Mouse (Mus musculus) hindbrain, embryonic 16.5 days (tissue): ENCODE results near the gene Surf2. TPM values are rescaled to one million over a fixed set of nuclear protein-coding genes. Genes with fewer than 3 reads are reported as not detected.
A peak's percentile ranks its signal among the peaks of the same experiment; 100 is the strongest.

ENCODE experiments used
- ATAC-seq: fragments of 200-750 bp; cut with Nextera tagmentation; 2 replicates; pipeline ENCODE4 v1.8.0; 2017; ENCODE audit warnings: moderate TSS enrichment, moderate library complexity
- H3K27ac ChIP-seq: fragments of 300-500 bp; sonication (generic); 2 replicates; pipeline ENCODE4 v1.5.1; 2014; ENCODE audit warnings: low read depth, mild to moderate bottlenecking, control low read depth, low read length, moderate library complexity
- H3K27me3 ChIP-seq: fragments of 300-500 bp; sonication (generic); replicated peaks from 2 replicates; pipeline ENCODE4 v1.6.1; 2014; ENCODE audit warnings: low read length; ENCODE audit not compliant: control insufficient read depth, insufficient read depth
- H3K36me3 ChIP-seq: fragments of 300-500 bp; sonication (generic); 2 replicates; pipeline ENCODE4 v1.6.1; 2014; ENCODE audit warnings: mild to moderate bottlenecking, low read length, moderate library complexity, mixed read lengths; ENCODE audit not compliant: control insufficient read depth, insufficient read depth
- H3K4me1 ChIP-seq: fragments of 300-500 bp; sonication (generic); 2 replicates; pipeline ENCODE4 v1.6.1; 2014; ENCODE audit warnings: low read depth, low read length; ENCODE audit not compliant: control insufficient read depth, insufficient read depth
- H3K4me2 ChIP-seq: fragments of 300-500 bp; sonication (generic); 2 replicates; pipeline ENCODE4 v1.6.1; 2014; ENCODE audit warnings: mild to moderate bottlenecking, low read length, control low read depth, moderate library complexity
- H3K4me3 ChIP-seq: fragments of 300-500 bp; sonication (generic); 2 replicates; pipeline ENCODE4 v1.5.1; 2014; ENCODE audit warnings: mild to moderate bottlenecking, low read length, control low read depth, moderate library complexity
- H3K9ac ChIP-seq: fragments of 300-500 bp; sonication (generic); 2 replicates; pipeline ENCODE4 v1.6.1; 2014; ENCODE audit warnings: low read depth, mild to moderate bottlenecking, control low read depth, low read length, moderate library complexity
- H3K9me3 ChIP-seq: fragments of 300-500 bp; sonication (generic); 2 replicates; pipeline ENCODE4 v1.6.1; 2014; ENCODE audit warnings: mild to moderate bottlenecking, low read length, moderate library complexity; ENCODE audit not compliant: control insufficient read depth
- WGBS: fragments of 180-500 bp; shearing (Covaris S2); extraction: QIAGEN DNeasy Blood & Tissue Kit; methylation state at CpG from one replicate; pipeline ENCODE4 v1.1.7; 2014; 5-methylcytosine and 5-hydroxymethylcytosine counted together
- polyA plus RNA-seq: library from polyadenylated mRNA; unstranded; fragments of >200 nt; fragmentation: Nextera tagmentation; extraction: Ambion mirVana; gene quantifications from 2 replicates; pipeline ENCODE4 v1.2.1, GENCODE M21; 2015

Surf2 gene
- polyA plus RNA-seq, 1 experiment from 2014 or later: 55.8 TPM

GRCm38 (mm10) chr2:26903311-26903710 is 12.9 kb upstream of the Surf2 start:
- H3K4me1 ChIP-seq: peaks cover 21% of the 10 kb centered on the region
- H3K27ac ChIP-seq: peak overlapping the region; percentile 90
- ATAC-seq: no peak
- peak overlapping the region; percentile 85 for H3K9ac ChIP-seq
- peak overlapping the region; percentile 88 for H3K4me3 ChIP-seq
- H3K36me3 ChIP-seq: peaks cover 28% of the 10 kb centered on the region
- WGBS: 5% methylated on average over 7 of the region's 7 CpGs
- no peaks in the 10 kb centered on the region for H3K9me3 ChIP-seq
- H3K4me2 ChIP-seq: peak overlapping the region; percentile 71
- H3K27me3 ChIP-seq: no peaks in the 10 kb centered on the region

- Histone ChIP-seq H3K9ac (no peak overlapping the region), H3K4me1 (peaks cover 36% of the 10 kb centered on the region), H3K36me3 (peaks cover 18% of the 10 kb centered on the region), H3K4me3 (no peak overlapping the region), H3K9me3 (no peaks in the 10 kb centered on the region), H3K27me3 (no peaks in the 10 kb centered on the region), H3K4me2 (no peak overlapping the region), H3K27ac (no peak overlapping the region)
- ATAC-seq: no peak
- WGBS: 88% methylated on average over 2 of the region's 2 CpGs
Observed at GRCm38 (mm10) chr2:26905936-26906335, 10.2 kb upstream of the Surf2 start.

DNA sequence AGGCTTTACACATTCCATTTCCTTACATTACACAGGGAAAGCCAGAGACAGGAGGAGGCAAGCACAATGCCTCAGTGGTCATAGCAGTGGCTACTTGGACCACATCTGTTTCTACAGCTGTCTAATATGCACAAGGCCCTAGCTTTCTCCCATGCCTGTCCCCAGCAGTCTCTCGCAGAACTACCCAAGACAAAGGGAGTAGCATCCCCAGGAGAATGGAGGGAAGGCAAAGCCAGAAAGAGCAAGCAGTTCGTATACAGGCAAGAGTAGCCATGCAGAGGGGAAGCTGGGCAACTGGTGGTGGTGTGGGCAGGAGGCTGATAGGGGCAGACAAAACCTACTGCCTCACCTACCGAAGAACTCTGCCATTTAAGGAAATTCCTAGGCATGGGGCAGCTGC is 9.7 kb upstream of the Surf2 start:
- ATAC-seq: no peak
- Histone ChIP-seq H3K4me2 (no peak overlapping the region), H3K9me3 (no peaks in the 10 kb centered on the region), H3K4me1 (peaks cover 34% of the 10 kb centered on the region), H3K4me3 (no peak overlapping the region), H3K27ac (no peak overlapping the region), H3K36me3 (peaks cover 18% of the 10 kb centered on the region), H3K27me3 (no peaks in the 10 kb centered on the region), H3K9ac (no peak overlapping the region)
- 97% methylated on average over 3 of the region's 3 CpGs for WGBS

GRCm38 (mm10) chr2:26907109-26907508 is 9.1 kb upstream of the Surf2 start:
- no peak overlapping the region for H3K9ac ChIP-seq

GRCm38 (mm10) chr2:26908710-26909386 is 7.3 kb upstream of the Surf2 start:
- ATAC-seq: no peak

More at GRCm38 (mm10) chr2:26907109-26907508, 9.1 kb upstream of the Surf2 start:
- no peak overlapping the region for H3K27ac ChIP-seq
- ATAC-seq: no peak
- H3K4me1 ChIP-seq: peaks cover 34% of the 10 kb centered on the region
- H3K4me2 ChIP-seq: no peak overlapping the region
- 55% methylated on average over 4 of the region's 4 CpGs for WGBS
- H3K27me3 ChIP-seq: no peaks in the 10 kb centered on the region
- H3K36me3 ChIP-seq: peaks cover 18% of the 10 kb centered on the region
- no peaks in the 10 kb centered on the region for H3K9me3 ChIP-seq
- H3K4me3 ChIP-seq: no peak overlapping the region

GRCm38 (mm10) chr2:26909387-26909784 is 6.8 kb upstream of the Surf2 start:
- Histone ChIP-seq H3K4me3 (peak overlapping the region; percentile 85), H3K9ac (peak overlapping the region; percentile 87), H3K27me3 (no peaks in the 10 kb centered on the region), H3K9me3 (no peaks in the 10 kb centered on the region), H3K4me2 (peak overlapping the region; percentile 77), H3K27ac (no peak overlapping the region), H3K36me3 (peaks cover 40% of the 10 kb centered on the region), H3K4me1 (peaks cover 31% of the 10 kb centered on the region)
- no peak for ATAC-seq

More at GRCm38 (mm10) chr2:26908710-26909386, 7.3 kb upstream of the Surf2 start:
- Histone ChIP-seq H3K4me2 (peak overlapping the region; percentile 77), H3K9ac (peak overlapping the region; percentile 45), H3K27me3 (no peaks in the 10 kb centered on the region), H3K4me1 (peaks cover 33% of the 10 kb centered on the region), H3K27ac (no peak overlapping the region), H3K9me3 (no peaks in the 10 kb centered on the region), H3K36me3 (peaks cover 35% of the 10 kb centered on the region), H3K4me3 (peak overlapping the region; percentile 85; the same call in 1 of the 2 replicates)
- 90% methylated on average over 18 of the region's 18 CpGs for WGBS

- under 1% methylated on average over 74 of the region's 74 CpGs for WGBS
Observed at GRCm38 (mm10) chr2:26910124-26910993, 5.8 kb upstream of the Surf2 start, which contains the start of the genes Med22 and Rpl7a. TSS of gene Med22 (minus strand) at chr2:26910677. TSS of gene Rpl7a (plus strand) at chr2:26910764.

GRCm38 (mm10) chr2:26910994-26911765 is 5.0 kb upstream of the Surf2 start:
- Histone ChIP-seq H3K9ac (peak overlapping the region; percentile 91), H3K4me2 (peak overlapping the region; percentile 99), H3K9me3 (no peaks in the 10 kb centered on the region), H3K27ac (peak overlapping the region; percentile 91), H3K4me3 (peak overlapping the region; percentile 85), H3K27me3 (no peaks in the 10 kb centered on the region), H3K36me3 (peaks cover 34% of the 10 kb centered on the region), H3K4me1 (peaks cover 41% of the 10 kb centered on the region)
- ATAC-seq: peak; percentile 38
- WGBS: 2% methylated on average over 36 of the region's 37 CpGs

More at GRCm38 (mm10) chr2:26910124-26910993, 5.8 kb upstream of the Surf2 start, which contains the start of the genes Med22 and Rpl7a:
- Histone ChIP-seq H3K36me3 (peaks cover 40% of the 10 kb centered on the region), H3K4me3 (peak within 1 kb of the TSS; percentile 85), H3K4me2 (peak within 1 kb of the TSS; percentile 99), H3K27me3 (no peaks in the 10 kb centered on the region), H3K27ac (peak within 1 kb of the TSS; percentile 91), H3K9me3 (no peaks in the 10 kb centered on the region), H3K4me1 (peaks cover 37% of the 10 kb centered on the region), H3K9ac (peak within 1 kb of the TSS; percentile 91)
- peak; percentile 94 for ATAC-seq
